Mouse (Mus musculus): ENCODE measurements around the gene Angptl4.

DNA sequence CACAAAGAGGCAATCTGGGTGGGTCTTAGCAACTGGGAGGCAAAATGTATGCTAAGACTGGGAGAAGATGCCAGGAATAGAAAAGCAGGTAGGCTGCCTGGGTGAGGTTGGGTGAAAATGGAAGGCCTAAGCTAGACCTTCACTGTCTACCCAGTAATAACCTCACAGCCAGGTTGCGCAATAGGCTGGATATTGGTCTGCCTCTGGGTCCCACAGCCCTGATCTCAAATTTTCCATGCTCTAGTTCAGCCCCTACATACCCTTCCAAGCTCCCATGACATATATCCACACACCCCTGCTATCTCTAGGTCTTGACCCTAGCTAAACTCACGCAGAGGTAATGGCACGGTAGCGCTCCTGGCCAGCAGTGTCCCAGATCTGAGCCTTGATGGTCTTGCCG lies 32.2 kb downstream of the Angptl4 start:
- TF ChIP-seq CTCF (conservative IDR thresholded peaks at IDR 0.05; ENCODE audit: low read length) (no peak), POU5F1 (IDR thresholded peaks at IDR 0.05; ENCODE audit: borderline replicate concordance, low read length) (no peak), NANOG (IDR thresholded peaks at IDR 0.05; ENCODE audit: borderline replicate concordance, low read length) (no peak)

Data from E14TG2a.4 (cell line).